Mouse (Mus musculus): ENCODE results near the gene Ankrd13b.
"Not testable (repeated sequence)": the region's sequence is repeated elsewhere in the genome, so short reads cannot be mapped to it uniquely, and the experiment has no call there.

- TF ChIP-seq POLR2A (IDR thresholded peaks at IDR 0.05; ENCODE audit: extremely low read depth, insufficient read depth, low read length); CTCF (IDR thresholded peaks at IDR 0.05; ENCODE audit: low read depth, low read length): not testable (repeated sequence)
Measured at GRCm38 (mm10) chr11:77528420-77528819, 38.9 kb upstream of the Ankrd13b start.

Measured in liver, adult 2 months (tissue).